Mouse (Mus musculus): ENCODE data around the gene Zfand2b.

Gene Zfand2b

GRCm38 (mm10) chr1:75168472-75169464 lies at the start of gene Zfand2b:
Zfand2b (plus strand) TSS chr1:75168646.
- DNase-seq (ENCODE audit: low read depth): peak; percentile 80

GRCm38 (mm10) chr1:75122211-75122610 lies 46.2 kb upstream of the Zfand2b start:
- DNase-seq (ENCODE audit: low read depth): no peak

GRCm38 (mm10) chr1:75124346-75125321 lies 43.8 kb upstream of the Zfand2b start, which contains the start of gene Nhej1:
Nhej1 (minus strand) TSS chr1:75125200.
- DNase-seq (ENCODE audit: low read depth): peak; percentile 88

GRCm38 (mm10) chr1:75125418-75125817 lies 43.0 kb upstream of the Zfand2b start:
- DNase-seq (ENCODE audit: low read depth): no peak

GRCm38 (mm10) chr1:75128641-75129040 lies 39.8 kb upstream of the Zfand2b start:
- peak; percentile 49 for DNase-seq (ENCODE audit: low read depth)

GRCm38 (mm10) chr1:75133421-75134207 lies 34.8 kb upstream of the Zfand2b start, which contains the start of gene Slc23a3:
Slc23a3 (minus strand) TSS chr1:75133890.
- no peak for DNase-seq (ENCODE audit: low read depth)

- DNase-seq (ENCODE audit: low read depth): no peak
Observed at GRCm38 (mm10) chr1:75136293-75136692, 32.2 kb upstream of the Zfand2b start.

- no peak for DNase-seq (ENCODE audit: low read depth)
Observed at GRCm38 (mm10) chr1:75136730-75137129, 31.7 kb upstream of the Zfand2b start.

GRCm38 (mm10) chr1:75138448-75138847 lies 30.0 kb upstream of the Zfand2b start:
- no peak for DNase-seq (ENCODE audit: low read depth)

- no peak for DNase-seq (ENCODE audit: low read depth)
Observed at GRCm38 (mm10) chr1:75140601-75141190, 27.8 kb upstream of the Zfand2b start.

- DNase-seq (ENCODE audit: low read depth): peak; percentile 34
Observed at GRCm38 (mm10) chr1:75141486-75142190, 26.8 kb upstream of the Zfand2b start.

- peak; percentile 86 for DNase-seq (ENCODE audit: low read depth)
Observed at GRCm38 (mm10) chr1:75142301-75143261, 25.9 kb upstream of the Zfand2b start, which contains the start of the genes Cnppd1 and Retreg2. Cnppd1 (minus strand) TSS chr1:75142711. Retreg2 (plus strand) TSS chr1:75142778.

GRCm38 (mm10) chr1:75145589-75145988 lies 22.9 kb upstream of the Zfand2b start:
- no peak for DNase-seq (ENCODE audit: low read depth)

- no peak for DNase-seq (ENCODE audit: low read depth)
Observed at GRCm38 (mm10) chr1:75147411-75148135, 20.9 kb upstream of the Zfand2b start.

GRCm38 (mm10) chr1:75148727-75149126 lies 19.7 kb upstream of the Zfand2b start:
- no peak for DNase-seq (ENCODE audit: low read depth)

- DNase-seq (ENCODE audit: low read depth): no peak
Observed at GRCm38 (mm10) chr1:75155837-75156236, 12.6 kb upstream of the Zfand2b start.

GRCm38 (mm10) chr1:75158990-75159389 lies 9.5 kb upstream of the Zfand2b start:
- DNase-seq (ENCODE audit: low read depth): no peak

- no peak for DNase-seq (ENCODE audit: low read depth)
Observed at GRCm38 (mm10) chr1:75159540-75160255, 8.7 kb upstream of the Zfand2b start.
